Mouse (Mus musculus) hindbrain, embryonic 15.5 days (tissue): ENCODE measurements around the gene Dync2li1. TPM values are rescaled to one million over a fixed set of nuclear protein-coding genes. Genes with fewer than 3 reads are reported as not detected.
A peak's percentile ranks its signal among the peaks of the same experiment; 100 is the strongest.

ENCODE experiments used
- ATAC-seq: fragments of 200-750 bp; cut with Nextera tagmentation; 2 replicates; pipeline ENCODE4 v1.8.0; 2017; ENCODE audit warnings: low read depth, moderate number of reproducible peaks, moderate TSS enrichment; ENCODE audit not compliant: low FRiP score
- H3K27ac ChIP-seq: fragments of 300-500 bp; sonication (generic); replicated peaks from 2 replicates; pipeline ENCODE4 v1.5.1; 2015; ENCODE audit warnings: mild to moderate bottlenecking, inconsistent platforms
- H3K27me3 ChIP-seq: fragments of 300-500 bp; sonication (generic); 2 replicates; pipeline ENCODE4 v1.6.1; 2015; ENCODE audit warnings: control low read depth, inconsistent platforms
- H3K36me3 ChIP-seq: fragments of 300-500 bp; sonication (generic); 2 replicates; pipeline ENCODE4 v1.6.1; 2015; ENCODE audit warnings: control low read depth, inconsistent platforms
- H3K4me1 ChIP-seq: fragments of 300-500 bp; sonication (generic); replicated peaks from 2 replicates; pipeline ENCODE4 v1.6.1; 2015; ENCODE audit warnings: control low read depth, inconsistent platforms
- H3K4me2 ChIP-seq: fragments of 300-500 bp; sonication (generic); 2 replicates; pipeline ENCODE4 v1.6.1; 2015; ENCODE audit warnings: moderate library complexity, mild to moderate bottlenecking, inconsistent platforms
- H3K4me3 ChIP-seq: fragments of 300-500 bp; sonication (generic); 2 replicates; pipeline ENCODE4 v1.5.1; 2015; ENCODE audit warnings: mild to moderate bottlenecking, inconsistent platforms
- H3K9ac ChIP-seq: fragments of 300-500 bp; sonication (generic); 2 replicates; pipeline ENCODE4 v1.6.1; 2015; ENCODE audit warnings: inconsistent platforms
- H3K9me3 ChIP-seq: fragments of 300-500 bp; sonication (generic); 2 replicates; pipeline ENCODE4 v1.6.1; 2016; ENCODE audit warnings: control low read depth, inconsistent platforms
- WGBS: fragments of 180-500 bp; shearing (Covaris S2); methylation state at CpG from one replicate; pipeline ENCODE4 v1.1.7; 2015; 5-methylcytosine and 5-hydroxymethylcytosine counted together
- polyA plus RNA-seq: library from polyadenylated mRNA; unstranded; fragments of >200 nt; fragmentation: Nextera tagmentation; extraction: Ambion mirVana; gene quantifications from 2 replicates; pipeline ENCODE4 v1.2.1, GENCODE M21; 2015

Gene Dync2li1
- polyA plus RNA-seq, 1 experiment from 2014 or later: 36.7 TPM

GRCm38 (mm10) chr17:84616526-84617074 lies 9.7 kb upstream of the Dync2li1 start:
- Histone ChIP-seq H3K27me3 (no peaks in the 10 kb centered on the region), H3K4me3 (no peak overlapping the region), H3K4me1 (no peaks in the 10 kb centered on the region), H3K4me2 (no peak overlapping the region), H3K27ac (no peak overlapping the region), H3K9ac (no peak overlapping the region), H3K9me3 (no peaks in the 10 kb centered on the region), H3K36me3 (0 out of 2 replicates have a peak, but pooled peaks cover 6% of the 10 kb centered on the region)
- ATAC-seq: no peak
- WGBS: 88% methylated on average over 6 of the region's 6 CpGs

DNA sequence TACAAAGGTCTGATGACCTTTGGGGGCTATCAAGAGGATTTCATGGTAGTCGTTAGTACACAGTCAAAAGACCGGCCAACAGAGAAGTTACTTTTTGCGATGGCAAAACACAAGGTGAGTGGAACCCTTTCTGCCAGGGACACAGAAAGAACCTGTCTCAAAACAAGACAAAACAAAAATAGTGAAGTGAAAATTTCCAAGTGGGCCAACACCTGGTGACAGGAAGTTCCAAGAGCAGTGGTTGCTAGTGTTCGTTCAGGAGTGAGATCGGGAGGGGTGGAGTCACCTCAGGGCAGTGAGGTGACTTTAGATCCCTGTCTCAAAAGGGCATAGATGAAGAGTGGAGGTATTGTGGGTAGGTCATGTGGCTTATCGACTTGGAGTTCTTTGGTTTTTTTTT lies 8.3 kb upstream of the Dync2li1 start:
- H3K27me3 ChIP-seq: no peaks in the 10 kb centered on the region
- H3K36me3 ChIP-seq: 0 out of 2 replicates have a peak, but pooled peaks cover 6% of the 10 kb centered on the region
- no peak overlapping the region for H3K4me2 ChIP-seq
- H3K9me3 ChIP-seq: no peaks in the 10 kb centered on the region
- ATAC-seq: no peak
- 95% methylated on average over 6 of the region's 6 CpGs for WGBS
- no peak overlapping the region for H3K4me3 ChIP-seq
- no peak overlapping the region for H3K27ac ChIP-seq
- H3K4me1 ChIP-seq: no peaks in the 10 kb centered on the region
- H3K9ac ChIP-seq: no peak overlapping the region

DNA sequence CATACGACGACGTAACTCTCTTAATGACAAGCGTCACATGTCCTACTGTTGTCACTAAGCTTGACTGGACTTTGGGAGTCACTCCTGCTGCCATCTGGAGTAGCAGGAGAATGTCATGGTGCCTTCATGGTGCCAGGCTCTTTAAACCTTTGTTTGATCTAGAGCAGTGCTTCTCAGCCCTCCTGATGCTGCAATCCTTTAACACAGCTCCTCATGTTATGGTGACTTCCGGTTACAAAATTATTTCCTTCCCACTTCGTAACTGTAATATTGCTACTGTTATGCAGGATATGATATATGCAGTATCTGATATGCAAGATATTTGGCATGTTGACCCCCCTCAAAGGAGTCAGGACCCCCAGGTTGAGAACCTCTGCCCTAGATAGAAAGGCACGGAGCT lies 7.2 kb upstream of the Dync2li1 start:
- no peak for ATAC-seq
- H3K27ac ChIP-seq: no peak overlapping the region
- H3K27me3 ChIP-seq: no peaks in the 10 kb centered on the region
- H3K9me3 ChIP-seq: no peaks in the 10 kb centered on the region
- WGBS: 90% methylated on average over 7 of the region's 7 CpGs
- no peak overlapping the region for H3K4me2 ChIP-seq
- H3K9ac ChIP-seq: no peak overlapping the region
- H3K4me3 ChIP-seq: no peak overlapping the region
- no peaks in the 10 kb centered on the region for H3K36me3 ChIP-seq
- no peaks in the 10 kb centered on the region for H3K4me1 ChIP-seq

DNA sequence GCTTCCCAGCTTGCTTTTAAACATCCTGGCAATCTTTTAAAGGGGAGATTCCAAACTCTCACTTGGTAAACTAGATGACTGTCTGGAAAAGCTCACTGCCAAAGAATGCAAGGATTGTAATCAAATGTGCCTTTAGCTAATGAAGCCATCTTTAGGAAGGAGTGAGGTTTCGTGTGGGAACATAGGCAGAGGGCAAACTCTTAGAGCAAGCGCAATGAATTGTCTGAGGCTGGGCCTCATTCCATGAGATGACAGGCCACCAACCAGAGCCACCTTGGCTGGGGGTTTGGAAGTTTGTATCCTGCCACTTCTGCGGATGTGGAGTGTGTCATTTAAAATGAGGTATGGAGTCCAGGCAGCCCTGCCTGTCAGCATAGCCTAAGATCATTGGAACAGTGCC lies 6.2 kb upstream of the Dync2li1 start:
- WGBS: 74% methylated on average over 3 of the region's 3 CpGs
- H3K4me3 ChIP-seq: no peak overlapping the region
- H3K27me3 ChIP-seq: no peaks in the 10 kb centered on the region
- no peaks in the 10 kb centered on the region for H3K36me3 ChIP-seq
- H3K9me3 ChIP-seq: no peaks in the 10 kb centered on the region
- ATAC-seq: no peak
- H3K4me2 ChIP-seq: no peak overlapping the region
- H3K4me1 ChIP-seq: no peaks in the 10 kb centered on the region
- H3K27ac ChIP-seq: no peak overlapping the region
- no peak overlapping the region for H3K9ac ChIP-seq

GRCm38 (mm10) chr17:84620610-84621009 lies 5.7 kb upstream of the Dync2li1 start:
- Histone ChIP-seq H3K36me3 (no peaks in the 10 kb centered on the region), H3K9me3 (no peaks in the 10 kb centered on the region), H3K27me3 (no peaks in the 10 kb centered on the region), H3K4me2 (no peak overlapping the region), H3K27ac (no peak overlapping the region), H3K4me1 (no peaks in the 10 kb centered on the region), H3K9ac (no peak overlapping the region), H3K4me3 (no peak overlapping the region)
- WGBS: 91% methylated on average over 6 of the region's 6 CpGs
- no peak for ATAC-seq

- ATAC-seq: no peak
- WGBS: 85% methylated on average over 6 of the region's 6 CpGs
- no peak overlapping the region for H3K4me3 ChIP-seq
- H3K9ac ChIP-seq: no peak overlapping the region
- no peak overlapping the region for H3K27ac ChIP-seq
- no peak overlapping the region for H3K4me2 ChIP-seq
- no peaks in the 10 kb centered on the region for H3K27me3 ChIP-seq
- H3K9me3 ChIP-seq: no peaks in the 10 kb centered on the region
- H3K36me3 ChIP-seq: no peaks in the 10 kb centered on the region
- H3K4me1 ChIP-seq: no peaks in the 10 kb centered on the region
Observed at GRCm38 (mm10) chr17:84621209-84621608, 5.1 kb upstream of the Dync2li1 start.

DNA sequence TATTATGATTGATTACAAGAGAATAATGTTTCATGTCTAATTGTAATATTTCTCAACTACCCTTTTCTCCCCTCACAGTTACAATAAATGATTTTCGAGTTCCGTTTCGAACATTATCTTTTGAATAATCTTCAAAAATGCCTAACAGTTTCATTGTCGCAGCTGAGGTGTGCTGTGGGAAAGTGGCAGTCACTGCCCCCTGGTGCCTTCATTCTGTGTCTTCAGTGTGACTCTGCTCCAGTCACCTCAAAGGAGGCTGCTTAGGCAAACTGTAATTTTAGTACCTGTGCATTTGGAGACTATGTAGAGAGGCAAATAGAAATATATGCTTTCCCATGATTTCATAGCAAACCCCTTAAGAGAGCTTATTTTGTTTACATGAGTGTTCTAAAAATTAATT lies 4.3 kb upstream of the Dync2li1 start:
- no peaks in the 10 kb centered on the region for H3K27me3 ChIP-seq
- no peak for ATAC-seq
- no peaks in the 10 kb centered on the region for H3K36me3 ChIP-seq
- H3K4me2 ChIP-seq: no peak overlapping the region
- H3K4me1 ChIP-seq: peaks cover 6% of the 10 kb centered on the region
- no peaks in the 10 kb centered on the region for H3K9me3 ChIP-seq
- no peak overlapping the region for H3K27ac ChIP-seq
- 84% methylated on average over 4 of the region's 4 CpGs for WGBS
- no peak overlapping the region for H3K4me3 ChIP-seq
- no peak overlapping the region for H3K9ac ChIP-seq

- no peak for ATAC-seq
- no peaks in the 10 kb centered on the region for H3K36me3 ChIP-seq
- H3K9me3 ChIP-seq: no peaks in the 10 kb centered on the region
- no peak overlapping the region for H3K4me3 ChIP-seq
- peaks cover 14% of the 10 kb centered on the region for H3K4me1 ChIP-seq
- no peak overlapping the region for H3K4me2 ChIP-seq
- no peak overlapping the region for H3K9ac ChIP-seq
- 76% methylated on average over 2 of the region's 2 CpGs for WGBS
- H3K27me3 ChIP-seq: no peaks in the 10 kb centered on the region
- H3K27ac ChIP-seq: no peak overlapping the region
Observed at GRCm38 (mm10) chr17:84622873-84623272, 3.4 kb upstream of the Dync2li1 start.

DNA sequence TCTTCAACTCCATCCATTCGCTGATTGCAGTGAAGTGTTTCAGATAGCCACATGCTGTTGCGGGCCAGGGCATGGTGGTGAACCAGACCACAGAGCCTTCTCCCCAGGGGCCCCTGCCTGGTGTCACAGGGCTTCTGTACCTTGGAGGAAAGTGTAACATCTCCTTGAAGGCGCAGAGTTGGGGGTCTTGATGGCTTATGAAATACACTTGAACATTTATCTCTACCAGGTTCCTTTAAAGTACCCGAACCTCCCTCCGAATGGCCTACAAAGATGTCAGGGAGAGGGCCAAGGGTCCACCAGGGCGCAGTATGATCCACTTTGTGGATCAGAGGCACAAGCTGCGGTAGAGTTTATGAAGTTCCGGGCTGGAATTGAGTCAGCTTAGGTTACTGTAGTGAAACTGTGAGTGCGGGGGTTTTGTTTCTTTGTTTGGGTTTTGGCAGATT lies 585 bp downstream of the Dync2li1 start:
- Histone ChIP-seq H3K9ac (peak overlapping the region; percentile 67; the same call in 1 of the 2 replicates), H3K9me3 (no peaks in the 10 kb centered on the region), H3K36me3 (no peaks in the 10 kb centered on the region), H3K27me3 (no peaks in the 10 kb centered on the region), H3K27ac (peak overlapping the region; percentile 85), H3K4me1 (peaks cover 14% of the 10 kb centered on the region), H3K4me2 (peak overlapping the region; percentile 72), H3K4me3 (peak overlapping the region; percentile 76)
- ATAC-seq: peak; percentile 59; the same call in 1 of the 2 replicates
- WGBS: 28% methylated on average over 9 of the region's 9 CpGs

- Histone ChIP-seq H3K27ac (no peak overlapping the region), H3K36me3 (no peaks in the 10 kb centered on the region), H3K27me3 (no peaks in the 10 kb centered on the region), H3K4me2 (no peak overlapping the region; the same call in 1 of the 2 replicates), H3K9me3 (no peaks in the 10 kb centered on the region), H3K4me1 (peaks cover 14% of the 10 kb centered on the region), H3K9ac (no peak overlapping the region), H3K4me3 (no peak overlapping the region)
- ATAC-seq: no peak
- WGBS: 92% methylated on average over 10 of the region's 10 CpGs
Observed at GRCm38 (mm10) chr17:84627721-84628120, 1.4 kb downstream of the Dync2li1 start.

GRCm38 (mm10) chr17:84628611-84629010 lies 2.3 kb downstream of the Dync2li1 start:
- Histone ChIP-seq H3K9ac (no peak overlapping the region), H3K4me1 (peaks cover 14% of the 10 kb centered on the region), H3K4me2 (no peak overlapping the region), H3K4me3 (no peak overlapping the region), H3K27me3 (no peaks in the 10 kb centered on the region), H3K9me3 (no peaks in the 10 kb centered on the region), H3K36me3 (peaks cover 3% of the 10 kb centered on the region; the same call in 1 of the 2 replicates), H3K27ac (no peak overlapping the region)
- WGBS: 88% methylated on average over 9 of the region's 9 CpGs
- no peak for ATAC-seq

DNA sequence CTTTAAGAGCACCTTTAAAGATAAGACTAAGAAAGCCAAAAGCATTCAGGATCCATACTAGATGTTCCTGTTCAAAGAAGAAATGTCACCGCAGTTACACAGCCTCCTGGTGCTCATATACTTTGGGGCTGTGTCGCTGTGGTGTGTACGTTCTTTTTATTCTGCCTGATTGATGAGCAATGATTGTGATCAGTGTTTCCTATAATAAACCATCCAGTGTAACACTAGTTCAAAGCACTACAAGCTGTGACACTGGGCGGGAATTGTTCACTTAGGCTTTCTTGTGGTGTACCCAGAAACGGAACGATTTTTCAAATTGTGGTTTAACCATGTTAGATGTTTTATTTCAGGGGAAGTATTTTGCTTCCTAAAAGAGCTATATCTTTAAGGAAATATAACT lies 5.5 kb downstream of the Dync2li1 start:
- H3K9me3 ChIP-seq: no peaks in the 10 kb centered on the region
- peaks cover 10% of the 10 kb centered on the region for H3K4me1 ChIP-seq
- no peaks in the 10 kb centered on the region for H3K27me3 ChIP-seq
- H3K36me3 ChIP-seq: peaks cover 3% of the 10 kb centered on the region; the same call in 1 of the 2 replicates
- ATAC-seq: no peak
- H3K27ac ChIP-seq: no peak overlapping the region
- H3K9ac ChIP-seq: no peak overlapping the region
- 84% methylated on average over 6 of the region's 6 CpGs for WGBS
- H3K4me2 ChIP-seq: no peak overlapping the region
- H3K4me3 ChIP-seq: no peak overlapping the region

DNA sequence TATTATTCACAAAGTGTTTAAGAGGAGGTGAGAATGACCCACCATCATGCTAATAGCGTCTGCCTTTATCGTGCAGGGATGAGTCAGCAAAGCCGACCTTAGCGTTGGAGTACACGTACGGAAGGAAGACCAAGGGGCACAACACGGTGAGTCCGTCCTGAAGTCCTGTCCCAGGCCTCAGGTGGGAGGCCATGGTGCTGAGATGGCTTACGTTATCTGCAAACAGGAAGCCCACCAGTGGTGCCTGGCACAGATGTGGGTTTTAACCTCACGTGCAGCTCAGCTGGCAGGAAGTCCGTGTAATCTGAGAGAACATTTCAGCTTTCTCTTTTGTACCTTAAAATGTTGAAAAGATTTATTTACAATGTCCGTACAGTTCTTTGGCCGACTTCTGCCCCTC lies 7.1 kb downstream of the Dync2li1 start:
- no peak for ATAC-seq
- Histone ChIP-seq H3K27ac (no peak overlapping the region), H3K27me3 (no peaks in the 10 kb centered on the region), H3K4me2 (no peak overlapping the region), H3K36me3 (peaks cover 3% of the 10 kb centered on the region; the same call in 1 of the 2 replicates), H3K9me3 (no peaks in the 10 kb centered on the region), H3K9ac (no peak overlapping the region), H3K4me3 (no peak overlapping the region), H3K4me1 (no peaks in the 10 kb centered on the region)
- 88% methylated on average over 13 of the region's 13 CpGs for WGBS
